In genomic region chr8:126299333-126299732, GRCm38 (mm10) we compare ENCODE assay signal across 11 mouse cellular contexts. TPM values are rescaled to one million over a fixed set of nuclear protein-coding genes. Genes with fewer than 3 reads are reported as not detected.
A peak's percentile ranks its signal among the peaks of the same experiment; 100 is the strongest.
DNase-seq lines count a peak whose midpoint lies in the region; ATAC-seq and TF ChIP-seq lines count a peak whose summit lies in the region.
"Had no signal": no experiment of that assay in that cellular context is flagged by ENCODE, and none has a peak within 500 bp of the region (broad histone marks: within the 10 kb centered on the region; RNA-seq: fewer than 3 reads in every experiment).

No protein-coding gene starts in this region.

- peaks cover 18% of the 10 kb centered on the region for H3K4me1 ChIP-seq in embryonic facial prominence, embryonic 10.5 days
- H3K4me1 ChIP-seq in hindbrain, embryonic 16.5 days (ENCODE audit: control insufficient read depth, insufficient read depth, low read depth, low read length) = peaks cover 8% of the 10 kb centered on the region
- H3K4me1 ChIP-seq in midbrain, postnatal 0 days (ENCODE audit: insufficient read depth, low read length) = no peaks in the 10 kb centered on the region

- peak; percentile 27 for TF ChIP-seq CTCF in midbrain, postnatal 0 days (IDR thresholded peaks at IDR 0.05)

- WGBS in embryonic facial prominence, embryonic 10.5 days = 23% methylated on average over 7 of the region's 7 CpGs
- 20% methylated on average over 7 of the region's 7 CpGs for WGBS in hindbrain, embryonic 16.5 days
- WGBS in midbrain, postnatal 0 days = 28% methylated on average over 7 of the region's 7 CpGs

- peak overlapping the region; percentile 79; the same call in 1 of the 2 replicates for H3K9ac ChIP-seq in hindbrain, embryonic 16.5 days (ENCODE audit: low read depth, low read length)
- peak overlapping the region; percentile 76 for H3K9ac ChIP-seq in midbrain, postnatal 0 days (replicated peaks; ENCODE audit: low read length, poor library complexity, severe bottlenecking)

- peak overlapping the region; percentile 71; the same call in 1 of the 2 replicates for H3K4me3 ChIP-seq in embryonic facial prominence, embryonic 10.5 days
- peak overlapping the region; percentile 67 for H3K4me3 ChIP-seq in hindbrain, embryonic 16.5 days (ENCODE audit: low read length)
- H3K4me3 ChIP-seq in midbrain, postnatal 0 days (ENCODE audit: low read depth, low read length) = peak overlapping the region; percentile 62

- peak; percentile 31; the same call in 1 of the 2 replicates for ATAC-seq in frontal cortex, adult (ENCODE audit: low TSS enrichment)
- no peak for ATAC-seq in hindbrain, embryonic 16.5 days
- ATAC-seq in midbrain, postnatal 0 days (ENCODE audit: low FRiP score) = no peak

- peak overlapping the region; percentile 98 for H3K4me2 ChIP-seq in hindbrain, embryonic 16.5 days (ENCODE audit: low read length)
- H3K4me2 ChIP-seq in midbrain, postnatal 0 days (ENCODE audit: low read depth, low read length, poor library complexity, severe bottlenecking) = peak overlapping the region; percentile 93

- no peak for DNase-seq in frontal cortex, postnatal 10 days (ENCODE audit: low spot score in 2 of 2)
- DNase-seq in embryonic facial prominence, embryonic 10.5 days (ENCODE audit: low spot score) = peak; percentile 14
- DNase-seq in midbrain, postnatal 0 days (ENCODE audit: low spot score) = no peak
- DNase-seq in c-Kit-positive CD71-positive TER-119-positive erythroid progenitor cells, embryonic 14.5 days (ENCODE audit: low spot score) = no peak
- no peak for DNase-seq in natural killer cell, adult 2 months (ENCODE audit: low spot score in 2 of 2)
- no peak for DNase-seq in spleen, postnatal 4 days (ENCODE audit: low spot score in 2 of 2)

- peaks cover 43% of the 10 kb centered on the region for H3K27me3 ChIP-seq in embryonic facial prominence, embryonic 10.5 days (replicated peaks; ENCODE audit: low read depth, poor library complexity, severe bottlenecking)
- peaks cover 9% of the 10 kb centered on the region; the same call in 1 of the 2 replicates for H3K27me3 ChIP-seq in hindbrain, embryonic 16.5 days (replicated peaks; ENCODE audit: control insufficient read depth, insufficient read depth, low read length)
- H3K27me3 ChIP-seq in midbrain, postnatal 0 days (ENCODE audit: insufficient read depth, low read length) = no peaks in the 10 kb centered on the region

- no peak overlapping the region for H3K27ac ChIP-seq in embryonic facial prominence, embryonic 10.5 days (replicated peaks)
- H3K27ac ChIP-seq in hindbrain, embryonic 16.5 days (ENCODE audit: low read depth, low read length) = no peak overlapping the region
- H3K27ac ChIP-seq in midbrain, postnatal 0 days (ENCODE audit: low read depth, low read length) = no peak overlapping the region

- H3K9me3 ChIP-seq in embryonic facial prominence, embryonic 10.5 days = no peaks in the 10 kb centered on the region
- H3K9me3 ChIP-seq in hindbrain, embryonic 16.5 days (ENCODE audit: control insufficient read depth, low read length) = no peaks in the 10 kb centered on the region
- no peaks in the 10 kb centered on the region for H3K9me3 ChIP-seq in midbrain, postnatal 0 days (ENCODE audit: low read length)

- H3K36me3 ChIP-seq in embryonic facial prominence, embryonic 10.5 days (replicated peaks) = no peaks in the 10 kb centered on the region
- H3K36me3 ChIP-seq in hindbrain, embryonic 16.5 days (ENCODE audit: control insufficient read depth, insufficient read depth, low read length) = no peaks in the 10 kb centered on the region
- H3K36me3 ChIP-seq in midbrain, postnatal 0 days (ENCODE audit: insufficient read depth, low read length) = no peaks in the 10 kb centered on the region

RNA-seq across cellular contexts. Expression of gene Slc35f3, which starts 1.0 kb away (rescaled TPM):
- polyA plus RNA-seq in embryonic facial prominence, embryonic 10.5 days (2016; fragmentation: Nextera tagmentation; extraction: Ambion mirVana) = 0.23 TPM in 1 of 2 replicates, not detected in the other
- 4.0 and 5.3 TPM in 2 replicates for polyA plus RNA-seq in hindbrain, embryonic 16.5 days (2015; fragmentation: Nextera tagmentation; extraction: Ambion mirVana)
- total RNA-seq in midbrain, postnatal 0 days (2014; rRNA removed) = 2.1 and 3.7 TPM in 2 replicates
- polyA plus RNA-seq in midbrain, postnatal 0 days (2015; fragmentation: Nextera tagmentation; extraction: Ambion mirVana) = 3.9 and 4.6 TPM in 2 replicates
- total RNA-seq: CH12.LX; heart, postnatal 10 days; liver, adult 2 months had no signal
- polyA plus RNA-seq: liver, adult 2 months had no signal
